Mouse (Mus musculus) layer of hippocampus, adult 2 months (tissue): ENCODE measurements at regions not wholly inside any gene's neighbourhood (a gene's known extent, or its start where the extent isn't known, plus 50 kb on each side); places are given as distances from the start of the nearest gene placed in this dataset.
A peak's percentile ranks its signal among the peaks of the same experiment; 100 is the strongest.

Experiments used
- DNase-seq, 2 experiments: peaks; one replicate each; pipeline ENCODE4 v3.0.0; 2022; ENCODE audit warnings: low spot score in 2 of 2
- H3K27ac ChIP-seq: fragments of 200-600 bp; 2 replicates; pipeline ENCODE4 v1.8.1; 2022
- H3K4me3 ChIP-seq: fragments of 200-600 bp; 2 replicates; pipeline ENCODE4 v1.8.1; 2022; ENCODE audit warnings: mild to moderate bottlenecking
- CTCF ChIP-seq: fragments of 200-600 bp; conservative IDR thresholded peaks from 2 replicates; pipeline ENCODE4 v1.8.1; 2022; ENCODE audit warnings: antibody characterized with exemption, mild to moderate bottlenecking, moderate library complexity

DNA sequence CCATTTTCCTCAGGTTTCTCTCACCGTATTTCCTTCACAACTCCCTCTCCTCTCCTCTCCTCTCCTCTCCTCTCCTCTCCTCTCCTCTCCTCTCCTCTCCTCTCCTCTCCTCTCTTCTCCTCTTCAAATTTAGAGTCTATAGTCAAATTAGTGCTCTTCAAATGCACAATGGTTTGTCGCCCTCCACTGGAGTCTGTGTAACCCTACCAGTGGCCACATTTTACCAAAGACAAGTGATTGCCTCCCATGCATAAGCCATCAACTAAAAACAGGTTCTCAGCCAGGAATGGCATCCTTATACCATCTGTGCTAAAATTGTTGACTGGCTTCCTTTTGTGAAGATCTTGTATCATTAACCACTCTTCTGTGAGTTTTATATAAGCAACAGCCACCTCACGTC, 979.5 kb upstream of the Adam24 start:
- no peak overlapping the region for H3K27ac ChIP-seq
- peak in 1 of 2 experiments; percentile 8 for DNase-seq
- peak; percentile 60 for TF ChIP-seq CTCF
- H3K4me3 ChIP-seq, result no peak overlapping the region

DNA sequence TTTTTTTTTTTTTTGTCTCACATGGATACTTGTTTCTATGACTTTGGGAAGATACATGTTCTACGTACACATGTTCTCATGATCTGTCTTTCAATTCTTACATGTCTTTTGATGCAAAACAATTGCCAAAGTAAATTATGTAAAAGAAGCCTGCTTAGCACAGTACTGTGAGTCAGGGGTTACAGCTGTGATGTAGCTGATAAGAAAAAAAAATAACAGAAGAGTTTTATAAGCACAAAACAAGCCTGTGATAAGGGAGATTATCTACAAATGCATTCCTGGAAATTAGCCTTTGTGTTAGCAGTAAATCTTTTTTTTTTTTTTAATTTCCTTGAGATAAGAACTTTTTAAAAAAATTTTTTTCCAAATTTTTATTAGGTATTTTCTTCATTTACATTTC, 969.0 kb upstream of the Adam24 start:
- H3K27ac ChIP-seq, result no peak overlapping the region

DNA sequence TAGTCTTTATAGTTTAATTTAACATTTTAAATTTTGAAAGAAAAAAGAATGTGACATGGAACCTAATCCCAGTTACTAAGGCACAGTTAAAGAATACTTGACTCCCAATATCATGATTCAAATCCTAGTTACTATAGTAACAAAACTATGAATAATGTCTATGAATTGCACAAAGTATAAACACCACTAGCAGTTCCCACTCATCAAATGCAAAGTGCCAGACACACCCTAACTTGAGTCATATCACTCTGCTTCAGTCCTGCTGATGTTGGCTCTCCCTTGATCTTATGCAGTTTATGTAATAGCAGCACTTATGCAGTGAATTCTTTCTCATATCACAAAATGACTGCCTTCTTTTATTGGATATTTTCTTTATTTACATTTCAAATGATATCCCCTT, 932.5 kb upstream of the Adam24 start:
- peak in 1 of 2 experiments; percentile 42 for DNase-seq
- H3K27ac ChIP-seq, result no peak overlapping the region
- TF ChIP-seq CTCF, result no peak
- no peak overlapping the region for H3K4me3 ChIP-seq

More for the DNA sequence above, 969.0 kb upstream of the Adam24 start:
- H3K4me3 ChIP-seq, result no peak overlapping the region
- no peak for TF ChIP-seq CTCF
- no peak for DNase-seq

DNA sequence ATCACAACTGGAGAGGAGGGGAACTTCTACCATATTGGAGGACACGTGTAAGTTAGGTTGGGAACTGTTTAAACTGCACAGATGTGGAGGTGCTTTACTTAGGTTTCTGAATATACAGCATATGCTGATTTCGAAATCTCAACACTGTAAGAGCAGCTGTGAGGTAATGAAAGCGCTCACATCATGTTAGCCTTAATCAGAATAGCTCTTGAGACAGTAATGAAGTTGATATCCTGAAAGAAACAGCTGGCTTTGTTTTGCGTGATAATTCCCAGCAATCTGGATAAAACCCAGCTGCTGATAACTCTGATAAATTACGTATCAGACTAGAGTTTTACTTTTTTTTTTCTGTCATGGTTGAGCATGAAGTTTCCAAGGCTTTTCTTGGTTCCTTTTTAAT, 928.7 kb upstream of the Adam24 start:
- no peak for TF ChIP-seq CTCF
- DNase-seq, result no peak

DNA sequence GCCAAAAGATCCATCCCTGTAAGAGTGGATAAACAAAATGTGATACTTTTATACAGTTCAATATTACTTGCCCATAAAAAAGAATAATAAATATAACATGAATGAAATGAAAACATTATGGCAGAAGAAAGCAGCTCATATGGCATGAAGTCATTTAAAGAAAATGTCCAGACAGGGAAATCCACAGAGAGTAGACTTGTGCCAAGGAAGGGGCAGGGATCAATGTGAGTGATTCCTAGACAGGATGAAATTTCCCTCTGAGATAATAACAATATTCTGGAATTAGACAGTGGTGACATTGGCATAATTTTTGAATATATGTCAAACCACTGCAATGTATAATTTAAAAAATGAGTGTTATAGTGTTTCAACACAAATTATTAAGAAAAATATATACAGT, 915.0 kb upstream of the Adam24 start:
- no peak overlapping the region for H3K4me3 ChIP-seq
- H3K27ac ChIP-seq, result no peak overlapping the region
- DNase-seq, result no peak
- TF ChIP-seq CTCF, result no peak

More for the DNA sequence above, 928.7 kb upstream of the Adam24 start:
- H3K27ac ChIP-seq, result no peak overlapping the region
- H3K4me3 ChIP-seq, result no peak overlapping the region

DNA sequence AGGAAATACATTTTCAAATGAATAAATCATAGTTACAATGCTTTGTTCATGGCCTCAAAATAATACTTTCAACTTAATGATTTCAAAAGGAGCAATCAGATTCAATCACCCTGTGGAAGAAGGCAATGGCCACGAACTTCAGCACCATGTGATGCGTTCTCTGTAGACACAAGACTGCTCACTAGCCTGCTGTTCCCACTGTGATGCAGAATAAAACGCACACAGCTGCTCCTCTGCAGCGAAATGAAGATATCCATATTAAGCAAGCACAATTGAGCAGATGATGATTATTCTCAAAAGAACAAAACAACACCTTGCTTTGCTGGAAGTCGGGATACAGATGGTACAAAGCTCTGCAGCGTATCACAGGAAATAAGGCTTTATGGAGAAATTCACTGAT, 895.4 kb upstream of the Adam24 start:
- Histone ChIP-seq H3K27ac (peak overlapping the region; percentile 1; the same call in 1 of the 2 replicates), H3K4me3 (no peak overlapping the region)
- peak in 1 of 2 experiments; percentile 26 for DNase-seq
- TF ChIP-seq CTCF, result no peak

DNA sequence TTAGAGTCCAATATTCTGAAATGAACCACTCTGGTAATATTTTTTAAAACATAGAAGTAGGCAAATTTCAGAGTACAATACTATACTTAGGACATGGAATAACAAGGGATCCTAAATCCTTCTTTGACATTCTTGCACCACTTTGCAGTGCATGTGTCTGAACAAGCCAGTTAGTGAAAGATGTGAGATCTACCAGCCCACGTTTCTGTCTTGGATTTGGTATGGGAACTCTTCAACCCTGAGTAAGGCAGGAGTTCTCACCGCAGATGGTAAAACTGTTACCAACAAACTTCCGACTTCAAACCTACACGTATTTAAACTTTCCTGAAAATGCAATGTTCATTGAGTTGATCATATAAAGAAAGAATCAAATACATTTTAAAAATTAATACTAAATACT, 894.7 kb upstream of the Adam24 start:
- H3K27ac ChIP-seq, result no peak overlapping the region
- no peak overlapping the region for H3K4me3 ChIP-seq
- no peak for DNase-seq
- no peak for TF ChIP-seq CTCF

DNA sequence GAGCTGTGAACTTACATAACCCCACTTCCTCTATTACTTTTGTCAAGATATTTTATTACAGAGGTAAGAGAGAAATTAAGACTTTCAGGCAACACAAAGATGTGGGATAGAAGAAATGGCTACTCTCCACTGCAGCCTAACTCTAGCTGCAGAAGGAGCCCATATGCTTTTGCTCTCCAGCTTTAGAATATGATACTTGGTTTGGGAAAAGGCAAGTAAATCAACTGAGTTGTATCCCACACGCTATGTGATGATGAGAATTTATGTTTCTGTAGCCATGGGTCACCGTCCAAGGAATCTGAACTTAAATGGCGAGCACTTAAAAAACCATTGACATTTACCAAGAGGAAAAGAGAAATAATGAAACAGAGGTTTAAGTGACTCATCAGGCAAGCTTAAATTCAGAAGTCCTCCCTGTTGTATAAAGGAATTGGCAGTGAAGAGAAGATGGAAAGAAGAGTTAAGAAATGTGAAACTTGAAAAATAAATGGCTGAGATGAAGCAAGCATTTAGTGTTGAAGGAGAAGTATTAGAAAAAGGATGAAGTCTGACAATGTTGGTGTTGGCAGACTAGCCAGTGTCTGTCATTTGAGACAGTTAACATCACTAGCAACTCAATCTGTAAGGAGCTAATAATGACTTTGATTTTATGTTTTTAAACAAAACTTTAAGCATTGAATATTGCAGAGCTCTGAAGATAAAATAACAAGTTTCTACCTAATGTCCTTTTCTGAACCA, 893.3 kb upstream of the Adam24 start:
- TF ChIP-seq CTCF, result no peak
- H3K27ac ChIP-seq, result peak overlapping the region; percentile 40; the same call in 1 of the 2 replicates
- DNase-seq, result no peak
- no peak overlapping the region for H3K4me3 ChIP-seq

DNA sequence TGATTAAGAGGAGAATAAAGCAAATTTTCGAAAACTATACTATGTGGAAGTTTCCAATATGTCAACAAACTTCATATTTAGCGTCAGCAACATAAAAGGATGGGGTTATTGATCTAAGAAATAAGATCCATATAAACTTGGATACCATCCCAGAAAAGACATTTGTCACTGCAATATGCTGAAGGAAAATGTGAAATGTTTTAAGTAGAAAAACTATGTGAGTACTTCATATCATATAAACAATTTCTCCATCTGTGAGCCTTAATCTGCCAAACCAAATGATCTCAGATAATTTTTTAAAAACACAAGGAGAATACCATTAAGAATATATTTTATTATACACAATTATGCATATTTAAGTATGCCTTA, 892.7 kb upstream of the Adam24 start:
- H3K27ac ChIP-seq, result peak overlapping the region; percentile 40; the same call in 1 of the 2 replicates
- no peak for TF ChIP-seq CTCF
- no peak overlapping the region for H3K4me3 ChIP-seq
- DNase-seq, result peak in 1 of 2 experiments; percentile 33
